Comparison of ENCODE assay signal across 16 mouse cellular contexts in genomic region chr5:120536632-120537031, GRCm38 (mm10). TPM values are rescaled to one million over a fixed set of nuclear protein-coding genes. Genes with fewer than 3 reads are reported as not detected.
DNase-seq lines count a peak whose midpoint lies in the region; ATAC-seq and TF ChIP-seq lines count a peak whose summit lies in the region.
"Had no signal": no experiment of that assay in that cellular context is flagged by ENCODE, and none has a peak within 500 bp of the region (broad histone marks: within the 10 kb centered on the region; RNA-seq: fewer than 3 reads in every experiment).

No protein-coding gene starts in this region.

- no peaks in the 10 kb centered on the region for H3K27me3 ChIP-seq in embryonic facial prominence, embryonic 15.5 days
- H3K27me3 ChIP-seq: embryonic facial prominence, embryonic 12.5 days; heart, embryonic 13.5 days; intestine, embryonic 15.5 days; liver, embryonic 13.5 days had no signal

- 75% methylated on average over 5 of the region's 5 CpGs for WGBS in bone marrow, adult 2 months
- 57% methylated on average over 5 of the region's 5 CpGs for WGBS in embryonic facial prominence, embryonic 15.5 days

- H3K9me3 ChIP-seq in embryonic facial prominence, embryonic 15.5 days (replicated peaks), result no peaks in the 10 kb centered on the region
- H3K9me3 ChIP-seq: embryonic facial prominence, embryonic 12.5 days; heart, embryonic 13.5 days; intestine, embryonic 15.5 days; liver, embryonic 13.5 days had no signal

- no peak overlapping the region for H3K4me2 ChIP-seq in embryonic facial prominence, embryonic 15.5 days (replicated peaks)
- H3K4me2 ChIP-seq: embryonic facial prominence, embryonic 12.5 days; heart, embryonic 13.5 days; intestine, embryonic 15.5 days; liver, embryonic 13.5 days had no signal

- no peak overlapping the region for H3K4me3 ChIP-seq in gastrocnemius, adult 2 months
- no peak overlapping the region for H3K4me3 ChIP-seq in layer of hippocampus, adult 2 months
- no peak overlapping the region for H3K4me3 ChIP-seq in bone marrow, adult 2 months (replicated peaks; ENCODE audit: control insufficient read depth, low read depth, low read length)
- no peak overlapping the region for H3K4me3 ChIP-seq in embryonic facial prominence, embryonic 15.5 days (replicated peaks)
- H3K4me3 ChIP-seq: embryonic facial prominence, embryonic 12.5 days; heart, embryonic 13.5 days; intestine, embryonic 15.5 days; liver, embryonic 13.5 days had no signal

- TF ChIP-seq POLR2A in bone marrow, adult 2 months (IDR thresholded peaks at IDR 0.05; ENCODE audit: borderline replicate concordance, control insufficient read depth, low read depth, low read length), result no peak

- TF ChIP-seq CTCF in gastrocnemius, adult 2 months (IDR thresholded peaks at IDR 0.05), result no peak
- TF ChIP-seq CTCF in layer of hippocampus, adult 2 months (conservative IDR thresholded peaks at IDR 0.05), result no peak
- no peak for TF ChIP-seq CTCF in bone marrow, adult 2 months (IDR thresholded peaks at IDR 0.05; ENCODE audit: control insufficient read depth, insufficient read depth, low read length)

- DNase-seq in gastrocnemius, adult 2 months, result no peak
- no peak for DNase-seq in gastrocnemius, postnatal 4 days (ENCODE audit: low spot score in 2 of 2)
- DNase-seq in layer of hippocampus, adult 2 months (ENCODE audit: low spot score in 2 of 2), result no peak
- DNase-seq in layer of hippocampus, postnatal 10 days (ENCODE audit: low spot score in 2 of 2), result no peak
- DNase-seq in urinary bladder, adult 2 months (ENCODE audit: low spot score), result no peak
- no peak for DNase-seq in testis, postnatal 14 days (ENCODE audit: low spot score)
- DNase-seq: adrenal gland, postnatal 25 days; B cell, adult 2 months; liver, embryonic 13.5 days had no signal

- peak overlapping the region; percentile 77 for H3K27ac ChIP-seq in gastrocnemius, adult 2 months
- H3K27ac ChIP-seq in layer of hippocampus, adult 2 months, result peak overlapping the region; percentile 76
- H3K27ac ChIP-seq in bone marrow, adult 2 months (ENCODE audit: control insufficient read depth, insufficient read depth, low read depth, low read length, poor library complexity), result 0 out of 2 replicates have a peak overlapping the region, but pooled peaks have one; percentile 15
- peak overlapping the region; percentile 79; the same call in 1 of the 2 replicates for H3K27ac ChIP-seq in embryonic facial prominence, embryonic 15.5 days (replicated peaks)
- H3K27ac ChIP-seq: heart, embryonic 13.5 days; intestine, embryonic 15.5 days; liver, embryonic 13.5 days had no signal

- intact Hi-C loops in gastrocnemius, adult 2 months (cut with DNase I), result no loop called here

- H3K36me3 ChIP-seq in embryonic facial prominence, embryonic 15.5 days, result peaks cover 54% of the 10 kb centered on the region

- H3K4me1 ChIP-seq in bone marrow, adult 2 months (ENCODE audit: control insufficient read depth, insufficient read depth, low read length), result no peaks in the 10 kb centered on the region
- H3K4me1 ChIP-seq in embryonic facial prominence, embryonic 15.5 days, result peaks cover 26% of the 10 kb centered on the region
- H3K4me1 ChIP-seq: liver, embryonic 13.5 days had no signal

- H3K9ac ChIP-seq in embryonic facial prominence, embryonic 15.5 days, result no peak overlapping the region
- H3K9ac ChIP-seq: embryonic facial prominence, embryonic 12.5 days; heart, embryonic 13.5 days; intestine, embryonic 15.5 days; liver, embryonic 13.5 days had no signal

- no peak for ATAC-seq in embryonic facial prominence, embryonic 15.5 days (ENCODE audit: insufficient number of reproducible peaks, low FRiP score, low TSS enrichment, low read depth)
- ATAC-seq: intestine, embryonic 15.5 days had no signal

RNA-seq across cellular contexts. Expression of gene Slc8b1, which starts 25.7 kb away (rescaled TPM):
- 10 to 100 TPM in 1 of 2 experiments, 1 to 10 TPM in 1; 8.1 to 10.5 TPM for total RNA-seq in gastrocnemius, adult 2 months (2021)
- total RNA-seq in gastrocnemius, postnatal 4 days (2021), result 10 to 100 TPM; 22.7 to 30.9 TPM
- total RNA-seq in layer of hippocampus, adult 2 months (2021), result 10 to 100 TPM in 1 of 2 experiments, 1 to 10 TPM in 1; 8.7 to 12.1 TPM
- 1 to 10 TPM; 5.5 to 5.7 TPM for total RNA-seq in layer of hippocampus, postnatal 10 days (2021)
- 18.8 and 45.1 TPM in 2 replicates for polyA plus RNA-seq in bone marrow, adult 2 months (2011; ENCODE audit: insufficient read depth, insufficient read length, low replicate concordance, missing spikeins)
- polyA plus RNA-seq in embryonic facial prominence, embryonic 15.5 days (2015; fragmentation: Nextera tagmentation; extraction: Ambion mirVana), result 9.0 and 9.3 TPM in 2 replicates
- 28.8 and 30.9 TPM in 2 replicates for polyA plus RNA-seq in urinary bladder, adult 2 months (2012; rRNA removed)

RNA-seq across cellular contexts. Expression of gene Plbd2, which starts 33.2 kb away (rescaled TPM):
- total RNA-seq in gastrocnemius, adult 2 months (2021), result 10 to 100 TPM; 33.7 to 47.8 TPM
- 10 to 100 TPM; 43.7 to 49.7 TPM for total RNA-seq in gastrocnemius, postnatal 4 days (2021)
- 10 to 100 TPM; 62.6 to 66.0 TPM for total RNA-seq in layer of hippocampus, adult 2 months (2021)
- 10 to 100 TPM; 63.2 to 66.8 TPM for total RNA-seq in layer of hippocampus, postnatal 10 days (2021)
- polyA plus RNA-seq in bone marrow, adult 2 months (2011; ENCODE audit: insufficient read depth, insufficient read length, low replicate concordance, missing spikeins), result 2.3 and 9.9 TPM in 2 replicates
- 58.6 and 67.9 TPM in 2 replicates for polyA plus RNA-seq in embryonic facial prominence, embryonic 15.5 days (2015; fragmentation: Nextera tagmentation; extraction: Ambion mirVana)
- polyA plus RNA-seq in urinary bladder, adult 2 months (2012; rRNA removed), result 29.2 and 38.3 TPM in 2 replicates

RNA-seq across cellular contexts. Expression of gene Tpcn1, which starts 51.8 kb away (rescaled TPM):
- total RNA-seq in gastrocnemius, adult 2 months (2021), result 10 to 100 TPM; 42.7 to 44.8 TPM
- 10 to 100 TPM; 77.7 to 81.3 TPM for total RNA-seq in gastrocnemius, postnatal 4 days (2021)
- total RNA-seq in layer of hippocampus, adult 2 months (2021), result 10 to 100 TPM; 34.8 to 40.8 TPM
- 10 to 100 TPM; 44.1 to 47.4 TPM for total RNA-seq in layer of hippocampus, postnatal 10 days (2021)
- polyA plus RNA-seq in bone marrow, adult 2 months (2011; ENCODE audit: insufficient read depth, insufficient read length, low replicate concordance, missing spikeins), result 34.6 and 46.7 TPM in 2 replicates
- polyA plus RNA-seq in embryonic facial prominence, embryonic 15.5 days (2015; fragmentation: Nextera tagmentation; extraction: Ambion mirVana), result 28.4 and 28.6 TPM in 2 replicates
- 38.6 and 55.0 TPM in 2 replicates for polyA plus RNA-seq in urinary bladder, adult 2 months (2012; rRNA removed)

RNA-seq across cellular contexts. Expression of gene Iqcd, which starts 52.2 kb away (rescaled TPM):
- not detected for total RNA-seq in gastrocnemius, adult 2 months (2021)
- under 1 TPM; 0.16 to 0.37 TPM for total RNA-seq in gastrocnemius, postnatal 4 days (2021)
- 1 to 10 TPM in 1 of 2 experiments, under 1 TPM in 1; 1.00 to 1.2 TPM for total RNA-seq in layer of hippocampus, adult 2 months (2021)
- total RNA-seq in layer of hippocampus, postnatal 10 days (2021), result 1 to 10 TPM in 1 of 2 experiments, under 1 TPM in 1; 0.91 to 1.2 TPM
- 3.7 and 7.2 TPM in 2 replicates for polyA plus RNA-seq in bone marrow, adult 2 months (2011; ENCODE audit: insufficient read depth, insufficient read length, low replicate concordance, missing spikeins)
- 1.9 and 3.2 TPM in 2 replicates for polyA plus RNA-seq in embryonic facial prominence, embryonic 15.5 days (2015; fragmentation: Nextera tagmentation; extraction: Ambion mirVana)
- polyA plus RNA-seq in urinary bladder, adult 2 months (2012; rRNA removed), result 1.6 and 1.8 TPM in 2 replicates
- total RNA-seq: gastrocnemius, adult 8-10 months; heart, postnatal 36 days had no signal

Comparison
In these comparisons a context has a peak if more than half of its experiments do, and no peak if none do; other contexts are left out.
1. H3K27ac ChIP-seq: peak in every context shown above with its lines; median percentile 79 in embryonic facial prominence, embryonic 15.5 days; 77 in gastrocnemius, adult 2 months; 76 in layer of hippocampus, adult 2 months; 15 in bone marrow, adult 2 months.